Mouse (Mus musculus) heart, adult 2 months (tissue): ENCODE data around the gene Dcaf6.

Experiments
- CTCF ChIP-seq: fragments of 200-600 bp; IDR thresholded peaks from 2 replicates; pipeline ENCODE4 v1.8.1; 2022; ENCODE audit warnings: antibody characterized with exemption, mild to moderate bottlenecking, moderate library complexity
- EP300 ChIP-seq: fragments of 200-500 bp; IDR thresholded peaks from 2 replicates; pipeline ENCODE4 v1.6.1; 2011; ENCODE audit warnings: low read depth, low read length, control low read depth; ENCODE audit not compliant: insufficient read depth
- POLR2A ChIP-seq: fragments of 200-500 bp; IDR thresholded peaks from 2 replicates; pipeline ENCODE4 v1.6.1; 2011; ENCODE audit warnings: mild to moderate bottlenecking, low read depth, low read length, control low read depth; ENCODE audit not compliant: insufficient read depth

DNA sequence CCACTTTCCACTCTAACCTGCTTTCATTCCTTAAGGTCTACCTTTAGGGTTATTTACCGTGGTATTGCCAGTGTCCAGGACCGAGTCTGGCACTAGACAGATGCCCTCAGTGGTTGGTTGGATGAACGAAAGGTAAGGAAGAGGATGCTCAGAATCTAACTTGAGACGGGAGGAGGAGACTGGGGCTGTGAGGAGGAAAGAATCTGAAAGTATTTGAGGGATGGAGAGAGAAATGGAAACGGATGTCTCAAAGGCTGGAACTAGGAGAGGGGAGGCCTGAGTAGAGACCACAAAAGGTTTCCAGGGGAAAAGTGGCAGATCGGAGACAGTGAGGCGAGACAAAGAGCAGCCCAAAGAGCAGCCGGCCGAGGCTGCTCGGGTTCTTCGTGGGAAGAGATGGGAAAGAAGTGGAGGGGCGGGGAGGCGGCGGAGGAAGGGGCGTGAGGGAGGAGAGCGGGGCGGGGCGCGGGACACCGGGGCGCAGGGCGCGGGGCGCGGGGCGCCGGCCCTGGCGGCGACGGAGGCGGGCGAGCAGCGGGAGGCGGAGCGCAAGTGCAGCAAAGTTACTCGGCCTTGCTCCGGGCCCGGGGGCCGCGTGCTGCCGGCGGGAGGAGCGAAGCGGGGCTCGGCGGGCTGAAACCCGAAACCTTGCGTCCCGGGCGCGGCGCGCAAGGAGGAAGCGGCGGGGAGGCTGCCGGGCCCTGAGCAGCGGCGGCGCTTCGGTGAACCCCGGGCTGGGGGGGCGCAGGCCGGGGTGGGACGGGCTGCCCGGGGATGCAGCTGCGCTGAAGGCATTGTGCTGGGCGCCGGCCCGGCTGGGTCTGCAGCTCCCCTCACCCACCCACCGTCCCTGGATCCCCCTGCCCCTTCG is 178.7 kb downstream of the Dcaf6 start:
- TF ChIP-seq POLR2A (peak; percentile 24; the same call in 1 of the 2 replicates), CTCF (no peak), EP300 (no peak)
